Mouse (Mus musculus): ENCODE data around the gene Smim5. TPM values are rescaled to one million over a fixed set of nuclear protein-coding genes. Genes with fewer than 3 reads are reported as not detected.

Smim5 gene
- total and polyA plus RNA-seq, 3 experiments: 0.42 to 1.4 (median 0.98) TPM

GRCm38 (mm10) chr11:115892213-115892612 is 7.6 kb upstream of the Smim5 start:
- in situ Hi-C loops (cut with MboI; ENCODE audit: low pct_ligation_motif_present, low pct_unique_long_range_greater_than_20kb, low sequenced_read_pairs): no loop called here

GRCm38 (mm10) chr11:115893071-115893470 is 6.7 kb upstream of the Smim5 start:
- Histone ChIP-seq H3K27ac (ENCODE audit: insufficient read depth, low read depth) (no peak overlapping the region), H3K4me1 (ENCODE audit: control insufficient read depth in 1 of 2, insufficient read depth in 2 of 2) (peaks cover 0 to 9% of the 10 kb centered on the region in 2 experiments; a peak in 3 of 4 replicates), H3K4me2 (ENCODE audit: insufficient read depth, low read depth, poor library complexity, severe bottlenecking) (no peak overlapping the region), H3K9ac (ENCODE audit: insufficient read depth, low read depth) (no peak overlapping the region), H3K79me2 (replicated peaks; ENCODE audit: control insufficient read depth, extremely low read depth, insufficient read depth, poor library complexity, severe bottlenecking) (no peaks in the 10 kb centered on the region), H3K4me3 (replicated peaks in 1 of 3; ENCODE audit: low read depth in 2 of 3, low read length in 2 of 3, poor library complexity in 1 of 3) (no peak overlapping the region), H3K36me3 (replicated peaks in 1 of 2; ENCODE audit: control insufficient read depth in 1 of 2, insufficient read depth in 1 of 2, low read length in 1 of 2) (peaks cover 59 to 88% of the 10 kb centered on the region in 2 experiments), H3K9me3 (replicated peaks; ENCODE audit: low read length) (no peaks in the 10 kb centered on the region), H3K27me3 (replicated peaks) (no peaks in the 10 kb centered on the region)
- in situ Hi-C loops (cut with MboI; ENCODE audit: low pct_ligation_motif_present, low pct_unique_long_range_greater_than_20kb, low sequenced_read_pairs): no loop called here
- TF ChIP-seq ZKSCAN1 (IDR thresholded peaks at IDR 0.05; ENCODE audit: borderline replicate concordance, low read depth, low read length): no peak
- no peak for TF ChIP-seq TBP (conservative IDR thresholded peaks at IDR 0.05; ENCODE audit: low read depth, low read length)
- no peak for TF ChIP-seq PAX5 (IDR thresholded peaks at IDR 0.05; ENCODE audit: low read length)
- no peak for TF ChIP-seq MAZ (IDR thresholded peaks at IDR 0.05; ENCODE audit: low read depth, low read length)
- no peak for TF ChIP-seq CTCF (conservative IDR thresholded peaks at IDR 0.05 in 1 of 2, IDR thresholded peaks at IDR 0.05 in 1 of 2; ENCODE audit: low read depth in 2 of 2, low read length in 2 of 2)
- no peak for TF ChIP-seq MYC (IDR thresholded peaks at IDR 0.05; ENCODE audit: low read depth, low read length)
- TF ChIP-seq RAD21 (IDR thresholded peaks at IDR 0.05; ENCODE audit: low read depth, low read length): no peak
- no peak for TF ChIP-seq ZC3H11A (IDR thresholded peaks at IDR 0.05; ENCODE audit: low read depth, low read length)
- no peak for TF ChIP-seq MAX (IDR thresholded peaks at IDR 0.05; ENCODE audit: low read length)
- TF ChIP-seq NELFE (IDR thresholded peaks at IDR 0.05; ENCODE audit: low read depth, low read length): no peak
- no peak for TF ChIP-seq MAFK (IDR thresholded peaks at IDR 0.05; ENCODE audit: insufficient replicate concordance, low read length)
- no peak for TF ChIP-seq CHD2 (IDR thresholded peaks at IDR 0.05; ENCODE audit: low read length)
- no peak for TF ChIP-seq MXI1 (IDR thresholded peaks at IDR 0.05; ENCODE audit: low read depth, low read length)
- TF ChIP-seq KAT2A (IDR thresholded peaks at IDR 0.05; ENCODE audit: insufficient replicate concordance, low read length): no peak
- no peak for TF ChIP-seq TCF12 (IDR thresholded peaks at IDR 0.05; ENCODE audit: low read depth, low read length)
- TF ChIP-seq BHLHE40 (IDR thresholded peaks at IDR 0.05; ENCODE audit: low read depth, low read length): no peak
- no peak for TF ChIP-seq GABPA (IDR thresholded peaks at IDR 0.05; ENCODE audit: insufficient replicate concordance, low read depth, low read length)
- no peak for TF ChIP-seq POLR2A (IDR thresholded peaks at IDR 0.05; ENCODE audit: low read depth, low read length)
- TF ChIP-seq ELF1 (IDR thresholded peaks at IDR 0.05; ENCODE audit: low read depth, low read length): no peak
- DNase-seq (ENCODE audit: extremely low read depth): no peak
- dilution Hi-C loops (cut with MboI; ENCODE audit: extremely low pct_ligation_motif_present, extremely low pct_unique_long_range_greater_than_20kb, low sequenced_read_pairs): no loop called here

More at GRCm38 (mm10) chr11:115892213-115892612, 7.6 kb upstream of the Smim5 start:
- Histone ChIP-seq H3K27me3 (replicated peaks) (no peaks in the 10 kb centered on the region), H3K36me3 (replicated peaks in 1 of 2; ENCODE audit: control insufficient read depth in 1 of 2, insufficient read depth in 1 of 2, low read length in 1 of 2) (peaks cover 54 to 79% of the 10 kb centered on the region in 2 experiments), H3K9me3 (replicated peaks; ENCODE audit: low read length) (no peaks in the 10 kb centered on the region), H3K4me1 (ENCODE audit: control insufficient read depth in 1 of 2, insufficient read depth in 2 of 2) (peaks cover 0 to 4% of the 10 kb centered on the region in 2 experiments; a peak in 2 of 4 replicates), H3K27ac (ENCODE audit: insufficient read depth, low read depth) (no peak overlapping the region), H3K4me2 (ENCODE audit: insufficient read depth, low read depth, poor library complexity, severe bottlenecking) (no peak overlapping the region), H3K4me3 (replicated peaks in 1 of 3; ENCODE audit: low read depth in 2 of 3, low read length in 2 of 3, poor library complexity in 1 of 3) (no peak overlapping the region), H3K79me2 (replicated peaks; ENCODE audit: control insufficient read depth, extremely low read depth, insufficient read depth, poor library complexity, severe bottlenecking) (no peaks in the 10 kb centered on the region), H3K9ac (ENCODE audit: insufficient read depth, low read depth) (no peak overlapping the region)
- dilution Hi-C loops (cut with MboI; ENCODE audit: extremely low pct_ligation_motif_present, extremely low pct_unique_long_range_greater_than_20kb, low sequenced_read_pairs): no loop called here
- TF ChIP-seq MAFK (IDR thresholded peaks at IDR 0.05; ENCODE audit: insufficient replicate concordance, low read length) (no peak), POLR2AphosphoS2 (IDR thresholded peaks at IDR 0.05; ENCODE audit: low read depth, low read length) (no peak), ETS1 (conservative IDR thresholded peaks at IDR 0.05; ENCODE audit: low read depth, low read length) (no peak), MXI1 (IDR thresholded peaks at IDR 0.05; ENCODE audit: low read depth, low read length) (no peak), CTCF (conservative IDR thresholded peaks at IDR 0.05 in 1 of 2, IDR thresholded peaks at IDR 0.05 in 1 of 2; ENCODE audit: low read depth in 2 of 2, low read length in 2 of 2) (no peak)
- DNase-seq (ENCODE audit: extremely low read depth): no peak

Data from CH12.LX (cell line).